ENCODE assay signal across 8 mouse cellular contexts in genomic region chr6:122532883-122533302, GRCm38 (mm10). TPM values are rescaled to one million over a fixed set of nuclear protein-coding genes. Genes with fewer than 3 reads are reported as not detected.
A peak's percentile ranks its signal among the peaks of the same experiment; 100 is the strongest.
DNase-seq lines count a peak whose midpoint lies in the region; ATAC-seq lines count a peak whose summit lies in the region.

No protein-coding gene starts in this region.

- no peaks in the 10 kb centered on the region for H3K36me3 ChIP-seq in heart, embryonic 10.5 days
- H3K36me3 ChIP-seq in hindbrain, embryonic 14.5 days (replicated peaks; ENCODE audit: control insufficient read depth, insufficient read depth), result no peaks in the 10 kb centered on the region
- H3K36me3 ChIP-seq in limb, embryonic 15.5 days, result no peaks in the 10 kb centered on the region

- no peak for DNase-seq in heart, embryonic 10.5 days (ENCODE audit: low spot score)
- DNase-seq in heart, postnatal 36 days, result no peak
- DNase-seq in hindbrain, embryonic 14.5 days (ENCODE audit: low spot score), result no peak
- DNase-seq in left cerebral cortex, postnatal 14 days (ENCODE audit: low spot score in 2 of 2), result no peak
- no peak for DNase-seq in cerebellum, adult 8-10 months

- intact Hi-C loops in heart, postnatal 36 days (cut with DNase I), result no loop called here
- intact Hi-C loops in left cerebral cortex, postnatal 14 days (cut with DNase I), result no loop called here

- H3K9ac ChIP-seq in hindbrain, embryonic 14.5 days, result no peak overlapping the region
- no peak overlapping the region for H3K9ac ChIP-seq in limb, embryonic 15.5 days

- H3K27ac ChIP-seq in heart, embryonic 10.5 days, result peak overlapping the region; percentile 47; the same call in 1 of the 2 replicates
- H3K27ac ChIP-seq in hindbrain, embryonic 14.5 days, result no peak overlapping the region
- no peak overlapping the region for H3K27ac ChIP-seq in limb, embryonic 15.5 days

- H3K4me2 ChIP-seq in hindbrain, embryonic 14.5 days (replicated peaks), result peak overlapping the region; percentile 33
- 0 out of 2 replicates have a peak overlapping the region, but pooled peaks have one; percentile 7 for H3K4me2 ChIP-seq in limb, embryonic 15.5 days

- peak overlapping the region; percentile 43 for H3K4me3 ChIP-seq in heart, embryonic 10.5 days
- H3K4me3 ChIP-seq in hindbrain, embryonic 14.5 days (replicated peaks; ENCODE audit: low read length), result no peak overlapping the region
- H3K4me3 ChIP-seq in limb, embryonic 15.5 days, result no peak overlapping the region

- 0 out of 2 replicates have a peak, but pooled peaks cover 6% of the 10 kb centered on the region for H3K4me1 ChIP-seq in heart, embryonic 10.5 days
- H3K4me1 ChIP-seq in hindbrain, embryonic 14.5 days (replicated peaks; ENCODE audit: control insufficient read depth, insufficient read depth, low read length), result no peaks in the 10 kb centered on the region
- peaks cover 6% of the 10 kb centered on the region for H3K4me1 ChIP-seq in limb, embryonic 15.5 days

- ATAC-seq in common myeloid progenitor, adult 5-6 weeks (replicated peaks; ENCODE audit: low read depth, poor library complexity, severe bottlenecking), result peak; percentile 79
- ATAC-seq in hindbrain, embryonic 14.5 days (ENCODE audit: low FRiP score), result no peak
- ATAC-seq in limb, embryonic 15.5 days (ENCODE audit: insufficient number of reproducible peaks, low FRiP score, low TSS enrichment, low read depth), result no peak
- ATAC-seq in monocyte, adult 5-6 weeks (replicated peaks; ENCODE audit: insufficient number of reproducible peaks, low FRiP score, low TSS enrichment, poor library complexity, severe bottlenecking), result 0 out of 2 replicates have a peak, but pooled peaks have one; percentile 31

- H3K27me3 ChIP-seq in heart, embryonic 10.5 days (ENCODE audit: insufficient read depth, poor library complexity, severe bottlenecking), result no peaks in the 10 kb centered on the region; the same call in 1 of the 2 replicates
- no peaks in the 10 kb centered on the region for H3K27me3 ChIP-seq in hindbrain, embryonic 14.5 days (ENCODE audit: control insufficient read depth, insufficient read depth, low read length)
- no peaks in the 10 kb centered on the region for H3K27me3 ChIP-seq in limb, embryonic 15.5 days

- no peaks in the 10 kb centered on the region for H3K9me3 ChIP-seq in heart, embryonic 10.5 days
- H3K9me3 ChIP-seq in hindbrain, embryonic 14.5 days (ENCODE audit: control insufficient read depth, low read length), result no peaks in the 10 kb centered on the region
- H3K9me3 ChIP-seq in limb, embryonic 15.5 days, result no peaks in the 10 kb centered on the region

- WGBS in heart, embryonic 10.5 days, result 18% methylated on average over 4 of the region's 4 CpGs
- WGBS in hindbrain, embryonic 14.5 days, result 8% methylated on average over 4 of the region's 4 CpGs
- 7% methylated on average over 4 of the region's 4 CpGs for WGBS in limb, embryonic 15.5 days

RNA-seq across cellular contexts. Expression of gene Aicda, which starts 20.7 kb away (rescaled TPM):
- not detected in 2 replicates for polyA plus RNA-seq in heart, embryonic 10.5 days (2016; fragmentation: Nextera tagmentation; extraction: Ambion mirVana)
- not detected for total RNA-seq in heart, postnatal 36 days (2021)
- not detected in 2 replicates for total RNA-seq in common myeloid progenitor, adult 5-6 weeks (2017)
- polyA plus RNA-seq in hindbrain, embryonic 14.5 days (2014; fragmentation: Nextera tagmentation; extraction: Ambion mirVana), result 0.52 and 1.0 TPM in 2 replicates
- polyA plus RNA-seq in limb, embryonic 15.5 days (2015; fragmentation: Nextera tagmentation; extraction: Ambion mirVana), result 0.18 and 0.19 TPM in 2 replicates
- 1.6 TPM in 1 of 3 replicates, not detected in the others for total RNA-seq in monocyte, adult 5-6 weeks (2017)
- total RNA-seq in left cerebral cortex, postnatal 14 days (2021), result not detected

RNA-seq across cellular contexts. Expression of gene Mfap5, which starts 27.2 kb away (rescaled TPM):
- 1.6 and 2.3 TPM in 2 replicates for polyA plus RNA-seq in heart, embryonic 10.5 days (2016; fragmentation: Nextera tagmentation; extraction: Ambion mirVana)
- 10 to 100 TPM; 41.3 to 43.4 TPM for total RNA-seq in heart, postnatal 36 days (2021)
- not detected in 2 replicates for total RNA-seq in common myeloid progenitor, adult 5-6 weeks (2017)
- polyA plus RNA-seq in hindbrain, embryonic 14.5 days (2014; fragmentation: Nextera tagmentation; extraction: Ambion mirVana), result 2.0 and 2.3 TPM in 2 replicates
- 63.6 and 80.5 TPM in 2 replicates for polyA plus RNA-seq in limb, embryonic 15.5 days (2015; fragmentation: Nextera tagmentation; extraction: Ambion mirVana)
- total RNA-seq in monocyte, adult 5-6 weeks (2017), result not detected in 3 replicates
- total RNA-seq in left cerebral cortex, postnatal 14 days (2021), result 1 to 10 TPM; 2.1 TPM

RNA-seq across cellular contexts. Expression of gene Rimklb, which starts 34.3 kb away (rescaled TPM):
- 10.0 and 20.4 TPM in 2 replicates for polyA plus RNA-seq in heart, embryonic 10.5 days (2016; fragmentation: Nextera tagmentation; extraction: Ambion mirVana)
- total RNA-seq in heart, postnatal 36 days (2021), result under 1 TPM in 1 of 2 experiments, not detected in 1; 0.72 TPM
- total RNA-seq in common myeloid progenitor, adult 5-6 weeks (2017), result not detected in 2 replicates
- polyA plus RNA-seq in hindbrain, embryonic 14.5 days (2014; fragmentation: Nextera tagmentation; extraction: Ambion mirVana), result 127 and 145 TPM in 2 replicates
- polyA plus RNA-seq in limb, embryonic 15.5 days (2015; fragmentation: Nextera tagmentation; extraction: Ambion mirVana), result 9.3 and 11.6 TPM in 2 replicates
- not detected in 3 replicates for total RNA-seq in monocyte, adult 5-6 weeks (2017)
- total RNA-seq in left cerebral cortex, postnatal 14 days (2021), result 100 to 1,000 TPM; 135 to 136 TPM

Comparison
In these comparisons a context has a peak if more than half of its experiments do, and no peak if none do; other contexts are left out.
1. ATAC-seq: peak in common myeloid progenitor, adult 5-6 weeks (single experiment) and monocyte, adult 5-6 weeks (single experiment); none in hindbrain, embryonic 14.5 days (single experiment) and limb, embryonic 15.5 days (single experiment).
2. RNA of gene Mfap5, which starts 27.2 kb away (total RNA-seq): 41.3 to 43.4 TPM in heart, postnatal 36 days; 2.1 TPM in left cerebral cortex, postnatal 14 days, not detected in common myeloid progenitor, adult 5-6 weeks and not detected in monocyte, adult 5-6 weeks; every median in the first group is over 10 times any median in the second.
3. RNA of gene Rimklb, which starts 34.3 kb away (total RNA-seq): 135 to 136 TPM in left cerebral cortex, postnatal 14 days; 0.72 TPM in heart, postnatal 36 days, not detected in common myeloid progenitor, adult 5-6 weeks and not detected in monocyte, adult 5-6 weeks; every median in the first group is over 10 times any median in the second.